Mouse (Mus musculus) thymus, postnatal 0 days (tissue): ENCODE results near the gene Tekt1. TPM values are rescaled to one million over a fixed set of nuclear protein-coding genes. Genes with fewer than 3 reads are reported as not detected.

Experiments
- DNase-seq: peaks from one replicate; pipeline ENCODE4 v3.0.0-alpha.2; 2015; ENCODE audit warnings: low spot score
- polyA plus RNA-seq: library from polyadenylated mRNA; unstranded; fragments of >200 nt; fragmentation: Nextera tagmentation; extraction: Ambion mirVana; gene quantifications from 2 replicates; pipeline ENCODE4 v1.2.1, GENCODE M21; 2015

Gene Tekt1
- polyA plus RNA-seq = 0.60 and 0.62 TPM in 2 replicates

GRCm38 (mm10) chr11:72362347-72362741, at the start of gene Tekt1:
Tekt1 (minus strand) TSS chr11:72362442.
- DNase-seq = no peak

GRCm38 (mm10) chr11:72411945-72412344, 49.7 kb upstream of the Tekt1 start:
- no peak for DNase-seq

DNA sequence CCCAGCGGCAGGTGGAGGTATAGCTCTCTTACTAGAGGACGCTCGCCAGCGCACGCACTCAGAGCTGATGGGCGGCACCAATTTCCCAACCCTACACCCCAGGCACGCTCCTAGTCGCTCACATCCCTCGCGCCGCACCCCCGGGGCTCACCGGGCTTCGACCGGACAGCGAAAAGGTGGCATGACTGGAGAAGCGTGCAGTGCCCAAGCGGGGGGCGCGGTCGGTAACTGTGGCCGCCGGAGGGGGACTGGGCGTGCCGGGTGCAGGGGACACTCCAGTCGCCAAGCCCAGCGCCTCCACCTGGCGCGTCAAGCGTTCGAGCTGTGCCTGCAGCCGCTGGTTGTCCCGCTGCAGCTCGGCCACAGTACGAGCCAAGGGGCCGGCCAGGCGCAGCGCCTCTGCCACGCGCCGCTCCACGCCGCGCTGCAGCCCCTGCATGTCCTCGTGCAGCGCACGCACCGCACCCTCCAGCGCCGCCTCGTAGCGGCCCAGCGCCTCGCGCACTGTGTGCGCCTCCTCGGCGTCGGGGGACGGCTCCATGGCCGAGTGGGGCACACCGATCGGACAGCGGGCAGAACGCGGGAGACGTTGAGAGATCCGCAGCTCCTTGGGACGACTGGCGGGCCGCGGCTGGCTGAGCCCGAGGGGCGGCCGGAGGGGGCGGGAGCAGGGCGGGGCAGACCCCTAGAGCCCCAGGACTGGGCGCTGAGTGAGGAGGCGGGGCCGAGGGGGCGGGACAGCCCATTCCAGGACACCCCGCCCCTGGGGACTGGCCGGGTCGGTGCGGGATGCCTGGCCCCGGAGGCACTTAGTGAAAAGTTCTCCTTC, 49.1 kb upstream of the Tekt1 start, which contains the start of gene Smtnl2:
Smtnl2 (minus strand) TSS at position 621 of the 829 bp plus-strand sequence.
- peak; percentile 12 for DNase-seq

DNA sequence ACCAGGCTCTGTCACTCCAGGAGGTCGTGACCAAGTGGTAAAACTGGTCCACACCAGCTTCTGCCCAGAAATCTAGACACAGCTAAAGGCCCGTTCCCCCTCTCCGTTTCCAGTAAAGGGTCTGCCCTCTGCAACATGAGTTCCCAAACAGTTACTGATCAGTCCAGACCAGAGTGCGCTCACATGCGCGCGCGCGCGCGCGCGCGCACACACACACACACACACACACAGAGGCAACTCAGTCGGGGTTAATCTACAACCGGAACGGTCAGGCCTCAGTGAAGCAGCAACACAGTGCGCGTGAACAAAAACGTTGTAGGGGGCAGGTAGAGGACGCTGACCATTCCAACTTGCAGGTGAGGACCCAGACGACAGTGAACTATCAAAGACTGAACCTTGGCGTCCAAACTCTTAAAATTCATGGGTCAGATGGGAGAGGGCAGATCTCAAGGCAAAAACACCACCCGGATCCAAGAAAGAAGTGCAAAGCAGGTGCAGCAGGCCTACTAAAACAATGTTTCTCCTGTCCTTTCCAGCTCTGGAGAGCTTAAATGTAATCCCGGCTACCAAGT, 48.4 kb upstream of the Tekt1 start:
- no peak for DNase-seq

- no peak for DNase-seq
Observed at GRCm38 (mm10) chr11:72409649-72410385, 47.6 kb upstream of the Tekt1 start.

DNA sequence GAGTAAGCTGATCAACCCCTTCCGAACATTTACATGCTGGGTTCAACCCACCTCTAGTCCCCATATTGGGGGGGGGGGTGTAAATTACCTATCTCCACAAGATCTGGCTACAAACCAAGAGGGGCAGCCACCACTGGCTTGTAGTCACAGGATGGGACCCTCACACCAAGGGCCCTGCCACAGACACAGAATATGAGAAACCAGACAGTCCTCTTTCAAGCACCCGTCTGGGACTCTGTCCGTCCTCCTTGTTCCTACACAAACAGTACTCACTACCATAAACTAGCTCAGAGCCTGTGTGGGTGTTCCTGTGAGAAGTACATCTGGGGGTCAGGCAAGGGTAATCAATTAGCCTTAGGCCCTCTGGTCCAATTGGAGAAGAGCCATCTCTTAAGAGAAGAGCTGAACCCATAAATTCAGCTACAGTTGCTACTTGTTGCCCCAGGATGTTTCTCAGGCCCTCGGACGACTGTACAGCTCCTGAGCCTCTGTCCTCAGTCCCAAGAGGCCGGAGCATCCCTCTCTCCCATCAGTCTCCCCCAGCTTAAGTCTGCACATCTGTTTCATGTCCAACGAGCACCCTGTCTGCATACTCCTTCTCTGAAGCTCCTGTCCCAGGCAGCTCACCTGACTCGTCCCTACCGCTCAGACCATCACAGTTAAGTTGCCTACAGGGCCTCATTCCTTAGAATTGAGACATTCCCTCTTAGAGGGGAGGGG, 46.4 kb upstream of the Tekt1 start:
- no peak for DNase-seq

GRCm38 (mm10) chr11:72407574-72407973, 45.3 kb upstream of the Tekt1 start:
- DNase-seq = no peak

DNA sequence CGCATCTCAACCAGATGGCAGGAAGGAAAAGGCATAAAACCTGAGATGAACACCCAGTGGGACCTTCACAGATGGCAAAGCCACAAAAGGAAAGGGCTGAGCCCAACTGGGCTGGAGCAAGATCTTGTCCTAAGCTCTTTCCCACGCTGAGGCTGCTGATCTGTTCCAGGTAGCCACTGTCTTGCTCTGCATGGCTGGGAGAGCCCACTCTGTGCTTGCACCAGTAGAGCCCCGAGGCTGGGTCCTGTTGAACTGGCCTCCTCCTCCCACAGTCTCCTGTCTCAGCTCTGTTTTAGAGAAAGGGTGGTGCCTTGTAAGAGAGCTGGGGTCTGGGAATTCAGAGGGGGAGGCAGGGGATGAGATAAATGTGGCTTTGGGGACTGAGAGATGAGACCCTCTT, 44.8 kb upstream of the Tekt1 start:
- no peak for DNase-seq

DNA sequence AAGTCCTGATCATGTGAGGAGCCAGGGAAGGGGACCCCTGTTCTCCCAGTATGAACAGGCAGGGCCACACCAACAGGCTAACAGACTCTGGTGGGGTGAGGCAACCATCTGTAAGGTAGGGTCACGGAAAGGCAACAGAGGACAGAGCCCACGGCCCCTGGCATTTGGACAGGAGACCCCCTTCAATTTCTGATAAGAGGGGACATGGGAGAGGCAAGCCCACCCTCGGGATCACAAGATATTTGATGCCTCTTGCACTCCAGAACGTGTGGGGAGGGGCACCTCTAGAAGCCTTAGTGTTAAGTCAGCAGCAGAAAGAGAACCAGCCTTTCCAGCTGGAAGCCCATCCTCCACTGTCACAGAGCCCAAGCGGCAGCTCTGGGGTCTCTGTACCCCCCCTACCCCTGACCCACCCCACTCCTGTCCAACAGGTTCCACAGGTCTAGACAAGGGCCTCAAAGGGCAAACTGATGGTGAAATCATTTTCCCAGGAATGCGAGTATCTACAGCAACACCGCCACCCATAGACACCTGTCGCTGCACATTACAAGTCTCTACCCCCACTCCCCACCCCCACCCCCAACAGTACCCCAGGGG, 43.9 kb upstream of the Tekt1 start:
- DNase-seq = no peak

- no peak for DNase-seq
Observed at GRCm38 (mm10) chr11:72405532-72405931, 43.3 kb upstream of the Tekt1 start.

DNA sequence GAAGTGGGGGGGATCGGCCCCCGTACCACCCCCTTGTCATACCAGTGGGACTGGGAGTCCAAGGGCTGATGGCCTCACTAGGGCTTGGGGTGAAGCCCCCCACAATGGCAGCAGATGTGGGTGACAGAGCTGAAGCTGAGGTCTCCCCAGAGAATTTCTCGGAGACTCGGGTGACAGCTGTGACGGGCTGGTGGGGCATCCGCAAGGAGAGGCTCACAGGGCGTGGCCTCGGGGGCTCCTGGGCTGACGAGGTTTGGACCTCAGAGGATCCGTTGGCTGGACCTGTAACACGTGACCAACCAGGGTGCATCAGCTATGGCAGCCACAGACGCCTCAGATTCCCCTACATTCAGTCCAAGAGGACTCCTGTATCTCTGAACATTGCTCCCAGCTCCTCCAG, 40.7 kb upstream of the Tekt1 start:
- DNase-seq = no peak

- DNase-seq = no peak
Observed at GRCm38 (mm10) chr11:72402017-72402416, 39.8 kb upstream of the Tekt1 start.

DNA sequence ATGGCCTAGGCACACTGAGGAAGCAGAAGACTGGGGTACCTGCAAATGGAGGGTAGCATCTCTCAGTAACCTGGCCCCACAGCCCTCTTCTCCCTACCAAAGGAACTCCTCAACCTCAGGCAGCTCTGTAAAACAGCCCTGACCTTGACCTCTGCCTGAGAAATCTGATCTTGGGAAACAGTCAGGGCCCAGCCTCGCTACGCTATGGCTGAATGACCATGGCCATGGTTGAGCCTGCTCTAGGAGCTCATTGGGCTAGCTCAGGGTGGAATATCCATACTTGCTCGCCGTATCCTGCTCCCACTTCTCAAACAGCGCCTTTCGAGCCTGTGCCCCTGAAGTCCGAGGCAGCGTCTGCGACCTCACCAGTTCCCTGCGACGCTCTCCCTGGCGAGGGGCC, 38.8 kb upstream of the Tekt1 start:
- DNase-seq = no peak

GRCm38 (mm10) chr11:72397811-72398525, 35.7 kb upstream of the Tekt1 start:
- DNase-seq = no peak

DNA sequence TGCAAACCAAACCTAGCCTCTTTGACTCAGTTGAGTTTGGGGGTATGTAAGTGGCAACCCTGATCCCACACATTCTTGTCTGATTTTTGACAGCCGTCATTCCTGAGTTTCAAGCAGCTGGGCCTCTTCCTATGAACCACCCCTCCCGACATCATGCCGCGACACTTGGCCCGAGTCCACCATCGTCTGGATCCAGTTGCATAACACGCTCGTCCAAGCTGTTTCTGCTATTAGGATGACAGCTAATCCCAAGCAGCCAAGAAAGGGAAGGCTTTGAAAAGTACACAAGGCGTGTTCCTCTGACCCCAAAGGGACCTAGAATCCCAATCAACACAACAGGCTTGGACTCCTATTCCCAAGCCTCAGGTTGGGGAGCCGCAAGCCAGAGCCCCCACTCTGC, 34.8 kb upstream of the Tekt1 start:
- DNase-seq = no peak

DNA sequence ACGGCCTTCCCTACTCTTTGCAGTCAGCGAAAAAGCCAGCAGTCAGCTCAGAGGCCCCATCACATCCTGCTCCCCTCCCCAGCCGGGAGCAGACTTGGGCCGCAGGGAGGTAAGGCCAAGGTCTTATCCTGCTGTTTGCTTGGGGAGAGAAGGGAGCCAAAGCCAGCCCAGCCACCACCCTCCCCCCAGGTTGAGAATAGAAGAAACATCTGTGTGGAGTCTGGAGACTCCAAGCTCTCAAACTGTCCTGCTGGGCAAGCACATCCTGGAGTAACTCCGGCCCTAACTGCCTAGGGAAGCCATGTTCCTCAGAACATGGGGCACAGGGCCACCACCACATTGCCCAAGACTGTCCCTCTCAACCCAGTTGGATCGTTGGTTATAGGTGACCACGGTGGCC, 34.4 kb upstream of the Tekt1 start:
- no peak for DNase-seq

- no peak for DNase-seq
Observed at GRCm38 (mm10) chr11:72395652-72396051, 33.4 kb upstream of the Tekt1 start.

- DNase-seq = no peak
Observed at GRCm38 (mm10) chr11:72394694-72395093, 32.5 kb upstream of the Tekt1 start.

DNA sequence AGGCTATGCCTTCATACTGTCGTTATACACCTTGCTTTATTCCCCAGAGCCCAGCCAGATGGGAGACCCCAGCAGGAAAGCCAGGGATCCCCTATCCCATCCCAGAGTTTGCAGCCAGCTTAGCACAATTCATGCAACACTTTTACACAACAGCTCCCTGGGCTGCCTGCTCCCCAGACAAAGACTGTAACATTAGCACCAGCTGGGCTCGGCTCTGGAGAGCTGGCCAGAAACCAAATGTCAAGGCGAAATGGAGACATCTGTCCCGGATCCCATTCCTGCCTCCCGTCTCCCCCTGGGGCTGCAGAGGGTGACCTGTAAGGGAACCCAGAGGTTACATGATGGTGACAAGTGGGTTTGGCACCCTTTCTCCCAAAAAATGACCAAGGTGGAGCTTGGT, 31.4 kb upstream of the Tekt1 start:
- DNase-seq = no peak

DNA sequence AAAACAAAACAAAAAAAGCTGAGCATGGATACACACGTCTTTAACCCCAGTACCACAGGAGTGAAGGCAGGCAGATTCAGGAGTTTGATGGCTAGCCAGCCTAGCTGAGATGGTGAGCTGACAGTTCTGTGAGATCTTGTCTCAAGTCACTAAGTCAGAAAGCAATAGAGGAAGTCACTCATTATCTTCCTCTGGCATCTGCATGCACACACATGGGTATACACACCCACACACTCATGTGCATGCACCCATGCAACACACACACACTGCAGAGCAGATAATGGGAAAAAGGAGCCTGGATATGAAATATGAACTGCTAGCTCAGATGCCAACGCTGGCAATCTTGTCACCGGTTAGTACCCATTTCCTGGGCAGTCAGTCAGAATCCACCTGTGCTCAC, 31.0 kb upstream of the Tekt1 start:
- no peak for DNase-seq

DNA sequence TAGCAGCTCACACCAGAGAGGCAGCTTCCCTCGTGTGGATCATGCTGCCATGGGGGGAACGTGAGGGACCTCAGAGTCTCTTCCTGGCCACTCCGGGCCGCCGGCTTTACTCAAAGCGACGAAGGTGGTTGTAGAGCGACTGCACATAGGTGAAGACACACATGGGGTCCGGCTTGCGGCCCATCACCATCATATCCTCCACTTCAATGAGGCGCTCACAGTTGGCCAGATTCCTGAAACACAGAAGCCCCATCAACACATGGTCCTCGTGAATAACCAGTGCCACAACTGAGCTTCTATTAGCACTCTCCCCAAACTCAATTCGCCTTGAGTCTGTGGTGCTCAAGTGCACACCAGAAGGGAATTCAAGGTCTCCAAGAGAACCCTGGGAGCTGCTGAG, 28.9 kb upstream of the Tekt1 start:
- DNase-seq = no peak
